Mouse (Mus musculus): ENCODE measurements around the gene 4930455H04Rik. TPM values are rescaled to one million over a fixed set of nuclear protein-coding genes. Genes with fewer than 3 reads are reported as not detected.

Gene 4930455H04Rik
- polyA plus RNA-seq (2015; fragmentation: Nextera tagmentation; extraction: Ambion mirVana) = not detected in 2 replicates

DNA sequence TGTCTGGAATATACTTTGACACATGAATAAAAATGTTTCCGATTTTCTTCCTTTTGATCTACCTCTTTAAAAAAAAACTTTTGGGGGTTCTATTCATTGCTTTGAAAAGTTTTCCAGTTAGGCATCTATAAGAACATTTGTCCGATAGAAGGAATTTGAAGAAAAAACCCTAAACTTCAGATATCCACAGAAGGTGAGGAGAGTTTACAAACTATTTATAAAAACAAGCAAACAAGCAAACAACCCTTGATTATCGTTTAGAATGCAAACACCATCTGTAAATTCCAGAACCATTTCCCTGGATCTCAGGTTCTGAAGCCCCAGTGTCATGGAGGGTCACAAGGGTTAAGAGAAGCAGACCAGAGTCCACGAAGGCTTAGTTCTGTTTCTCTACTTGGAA, at the start of gene 4930455H04Rik:
TSS of gene 4930455H04Rik (plus strand) at position 301 of the 400 bp plus-strand sequence.
- H3K27me3 ChIP-seq (replicated peaks) = no peaks in the 10 kb centered on the region
- peak within 1 kb of the TSS; percentile 36 for H3K9ac ChIP-seq
- H3K4me3 ChIP-seq (replicated peaks) = peak within 1 kb of the TSS; percentile 36
- 0 out of 2 replicates have a peak, but pooled peaks cover 5% of the 10 kb centered on the region for H3K4me1 ChIP-seq (replicated peaks)
- H3K27ac ChIP-seq = no peak within 1 kb of the TSS
- no peaks in the 10 kb centered on the region for H3K9me3 ChIP-seq
- peak within 1 kb of the TSS; percentile 75 for H3K4me2 ChIP-seq (replicated peaks)
- 63% methylated on average over 4 of the region's 4 CpGs for WGBS
- no peak for ATAC-seq
- H3K36me3 ChIP-seq = no peaks in the 10 kb centered on the region

DNA sequence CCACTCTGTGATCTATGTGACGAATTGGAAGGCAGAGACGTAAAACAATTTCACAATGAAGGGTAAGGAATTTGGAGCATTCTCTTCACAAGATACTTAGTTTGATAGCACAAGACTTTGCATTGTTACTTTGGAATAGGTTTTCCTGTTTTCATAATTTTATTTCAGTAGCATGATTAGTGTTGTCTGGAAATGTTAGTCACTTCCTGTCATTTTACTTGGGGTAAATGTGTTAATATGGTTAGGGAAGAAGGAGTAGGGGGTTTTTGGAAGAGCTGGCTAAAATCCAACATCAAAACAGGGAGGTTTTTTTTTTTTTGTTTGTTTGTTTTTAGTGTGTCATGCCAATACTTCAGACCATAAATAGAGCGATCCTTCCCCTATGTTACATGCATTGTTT, 46.5 kb upstream of the 4930455H04Rik start:
- Histone ChIP-seq H3K27me3 (replicated peaks) (no peaks in the 10 kb centered on the region), H3K9ac (no peak overlapping the region), H3K4me3 (replicated peaks) (no peak overlapping the region), H3K9me3 (no peaks in the 10 kb centered on the region), H3K36me3 (no peaks in the 10 kb centered on the region), H3K4me2 (replicated peaks) (no peak overlapping the region), H3K27ac (no peak overlapping the region), H3K4me1 (replicated peaks) (no peaks in the 10 kb centered on the region)
- WGBS = 77% methylated on average over 3 of the region's 3 CpGs
- ATAC-seq = no peak

DNA sequence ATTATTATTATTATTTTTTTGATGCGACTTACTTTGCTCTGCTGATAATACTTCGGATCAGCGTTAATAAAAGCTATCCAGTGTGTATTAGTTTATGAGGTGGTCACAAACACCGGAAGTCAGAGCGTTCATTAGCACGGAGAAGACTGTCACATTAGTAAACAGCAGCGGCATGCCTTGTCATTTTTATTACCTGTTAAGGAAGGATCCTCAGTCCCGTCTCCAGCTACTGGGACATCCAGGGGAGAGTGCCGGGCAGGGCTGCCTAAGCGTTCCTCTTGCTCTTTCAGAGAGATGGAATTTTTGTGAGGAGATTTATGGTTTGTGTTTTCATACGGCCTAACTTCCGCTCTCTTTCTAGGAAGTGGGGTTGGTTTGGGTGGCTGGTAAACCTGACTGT, 45.0 kb upstream of the 4930455H04Rik start:
- 0 out of 2 replicates have a peak overlapping the region, but pooled peaks have one; percentile 19 for H3K4me2 ChIP-seq (replicated peaks)
- no peaks in the 10 kb centered on the region for H3K4me1 ChIP-seq (replicated peaks)

DNA sequence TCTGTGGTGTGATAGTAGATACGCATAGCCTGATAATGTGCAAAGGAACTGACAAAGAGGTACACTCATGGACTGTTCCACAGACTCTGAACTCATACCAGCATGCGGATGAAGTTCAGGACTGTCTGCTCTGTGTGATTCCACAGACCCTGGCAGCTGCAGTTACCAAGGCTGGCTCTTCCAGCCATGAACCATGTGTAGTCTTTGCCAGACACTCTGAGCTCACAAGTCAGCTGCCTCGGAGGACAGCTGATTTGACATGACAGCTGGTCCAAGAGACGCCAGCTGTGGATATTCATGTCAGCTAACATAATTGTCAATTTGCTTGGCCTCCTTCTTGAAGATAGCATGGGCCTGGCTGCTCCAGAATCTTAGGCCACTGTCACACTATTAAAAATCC, 39.1 kb upstream of the 4930455H04Rik start:
- H3K36me3 ChIP-seq = no peaks in the 10 kb centered on the region

More for the DNA sequence above, 45.0 kb upstream of the 4930455H04Rik start:
- no peak for ATAC-seq
- no peak overlapping the region for H3K4me3 ChIP-seq (replicated peaks)
- 38% methylated on average over 12 of the region's 12 CpGs for WGBS
- no peaks in the 10 kb centered on the region for H3K27me3 ChIP-seq (replicated peaks)
- no peaks in the 10 kb centered on the region for H3K36me3 ChIP-seq
- no peaks in the 10 kb centered on the region for H3K9me3 ChIP-seq
- H3K9ac ChIP-seq = no peak overlapping the region
- no peak overlapping the region for H3K27ac ChIP-seq

DNA sequence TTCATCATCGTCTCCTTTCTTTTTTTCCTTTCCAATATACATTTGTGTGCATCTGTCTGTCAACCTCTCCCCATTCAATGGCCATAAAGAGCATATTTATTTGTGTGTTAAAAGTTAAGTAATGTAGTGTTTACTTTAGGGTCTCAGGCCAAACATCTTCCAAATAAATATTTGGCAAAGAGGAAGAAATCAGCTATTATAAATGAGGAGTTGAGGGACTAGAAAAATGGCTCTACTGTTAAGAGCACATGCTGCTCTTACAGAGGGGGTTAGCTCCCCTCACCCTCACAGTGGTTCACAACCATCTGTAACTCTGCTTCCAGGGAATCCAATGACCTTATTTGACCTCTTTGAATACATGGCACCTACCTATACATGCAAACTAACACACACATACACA, 34.9 kb upstream of the 4930455H04Rik start:
- Histone ChIP-seq H3K27ac (no peak overlapping the region), H3K27me3 (replicated peaks) (no peaks in the 10 kb centered on the region), H3K9ac (no peak overlapping the region), H3K9me3 (no peaks in the 10 kb centered on the region), H3K4me3 (replicated peaks) (no peak overlapping the region), H3K4me2 (replicated peaks) (no peak overlapping the region), H3K4me1 (replicated peaks) (no peaks in the 10 kb centered on the region), H3K36me3 (no peaks in the 10 kb centered on the region)
- no peak for ATAC-seq
- 53% methylated on average over 1 of the region's 1 CpGs for WGBS

More for the DNA sequence above, 39.1 kb upstream of the 4930455H04Rik start:
- no peak overlapping the region for H3K4me3 ChIP-seq (replicated peaks)
- H3K4me2 ChIP-seq (replicated peaks) = no peak overlapping the region
- no peaks in the 10 kb centered on the region for H3K27me3 ChIP-seq (replicated peaks)
- no peaks in the 10 kb centered on the region for H3K4me1 ChIP-seq (replicated peaks)
- no peaks in the 10 kb centered on the region for H3K9me3 ChIP-seq
- no peak for ATAC-seq
- H3K27ac ChIP-seq = no peak overlapping the region
- WGBS = 77% methylated on average over 4 of the region's 4 CpGs
- no peak overlapping the region for H3K9ac ChIP-seq

DNA sequence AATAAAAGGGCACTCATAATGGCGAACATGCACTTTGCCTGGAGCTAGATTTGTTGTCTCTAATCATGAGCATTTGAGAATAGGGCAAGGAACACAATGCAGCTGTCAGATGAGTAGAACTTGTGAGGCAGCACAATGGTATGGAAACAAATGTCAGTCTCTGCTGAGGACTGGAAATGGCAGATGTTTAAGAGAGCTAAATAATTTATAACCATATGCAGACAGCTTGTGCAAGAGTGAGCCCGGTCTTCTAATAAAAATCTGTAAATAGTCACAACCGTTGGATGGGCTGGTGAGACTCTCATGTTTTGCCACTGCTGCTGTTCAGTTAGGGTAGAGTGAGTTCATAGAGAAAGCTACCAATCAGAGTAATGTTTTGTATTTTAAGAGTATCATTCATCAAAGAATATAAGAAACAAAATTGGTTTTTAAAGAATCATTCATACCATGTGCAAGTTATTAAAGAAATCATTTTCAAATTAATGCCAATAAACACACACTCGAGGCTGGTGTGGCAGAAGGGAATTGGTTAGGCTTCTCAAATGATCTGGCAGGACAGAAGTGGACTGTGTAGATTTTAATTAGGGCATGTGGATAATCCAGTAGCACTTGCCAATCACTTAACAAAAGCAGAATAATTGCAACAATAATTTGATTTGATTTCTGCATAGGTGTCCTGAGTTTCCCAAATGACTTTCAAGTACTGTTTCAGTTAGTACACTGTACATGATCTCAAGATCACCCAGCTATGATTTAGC, 31.0 kb upstream of the 4930455H04Rik start:
- no peaks in the 10 kb centered on the region for H3K9me3 ChIP-seq
- H3K4me3 ChIP-seq (replicated peaks) = no peak overlapping the region
- no peaks in the 10 kb centered on the region for H3K4me1 ChIP-seq (replicated peaks)
- no peak overlapping the region for H3K4me2 ChIP-seq (replicated peaks)
- no peak overlapping the region for H3K27ac ChIP-seq
- no peak for ATAC-seq
- no peaks in the 10 kb centered on the region for H3K27me3 ChIP-seq (replicated peaks)
- no peak overlapping the region for H3K9ac ChIP-seq
- WGBS = 77% methylated on average over 4 of the region's 4 CpGs
- H3K36me3 ChIP-seq = no peaks in the 10 kb centered on the region

DNA sequence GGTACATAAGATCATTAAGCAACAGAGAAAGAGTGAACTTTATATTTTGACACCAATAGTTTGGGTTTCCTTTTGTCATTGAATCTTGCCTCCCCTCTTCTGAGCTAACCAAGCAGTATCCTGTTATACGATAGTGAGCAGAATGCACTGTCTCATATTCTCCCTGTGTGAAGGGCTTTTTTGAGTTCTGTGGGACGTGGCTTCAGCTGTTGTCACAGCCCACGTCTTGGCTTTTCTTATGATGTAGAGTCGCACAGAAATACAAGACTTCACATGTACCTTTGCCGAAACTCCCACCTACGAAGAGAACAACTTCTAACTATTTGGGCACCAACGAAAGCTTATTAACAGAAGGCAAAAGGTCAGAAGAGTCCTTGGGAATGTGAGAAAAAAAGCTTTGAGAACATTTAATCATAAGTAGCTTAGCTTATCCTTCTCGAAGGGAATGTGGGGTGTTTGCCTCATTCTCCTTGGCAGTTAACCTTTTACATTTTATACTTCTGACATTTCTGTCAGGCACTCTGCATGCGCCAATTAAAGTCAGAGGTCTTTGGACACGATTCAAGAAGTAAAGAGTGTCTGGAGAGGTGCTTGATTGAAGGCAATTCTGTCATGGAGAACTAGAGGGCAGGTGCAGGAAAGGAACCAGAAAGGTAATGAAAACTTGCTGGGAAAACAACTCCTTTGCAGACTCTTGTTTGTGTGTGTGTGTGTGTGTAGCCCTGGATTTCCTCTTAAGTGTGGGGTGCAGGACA, 27.1 kb upstream of the 4930455H04Rik start:
- Histone ChIP-seq H3K27me3 (replicated peaks) (no peaks in the 10 kb centered on the region), H3K4me2 (replicated peaks) (no peak overlapping the region), H3K27ac (no peak overlapping the region), H3K4me1 (replicated peaks) (no peaks in the 10 kb centered on the region), H3K36me3 (no peaks in the 10 kb centered on the region), H3K9me3 (no peaks in the 10 kb centered on the region), H3K9ac (no peak overlapping the region), H3K4me3 (replicated peaks) (no peak overlapping the region)
- no peak for ATAC-seq
- WGBS = 81% methylated on average over 10 of the region's 10 CpGs

DNA sequence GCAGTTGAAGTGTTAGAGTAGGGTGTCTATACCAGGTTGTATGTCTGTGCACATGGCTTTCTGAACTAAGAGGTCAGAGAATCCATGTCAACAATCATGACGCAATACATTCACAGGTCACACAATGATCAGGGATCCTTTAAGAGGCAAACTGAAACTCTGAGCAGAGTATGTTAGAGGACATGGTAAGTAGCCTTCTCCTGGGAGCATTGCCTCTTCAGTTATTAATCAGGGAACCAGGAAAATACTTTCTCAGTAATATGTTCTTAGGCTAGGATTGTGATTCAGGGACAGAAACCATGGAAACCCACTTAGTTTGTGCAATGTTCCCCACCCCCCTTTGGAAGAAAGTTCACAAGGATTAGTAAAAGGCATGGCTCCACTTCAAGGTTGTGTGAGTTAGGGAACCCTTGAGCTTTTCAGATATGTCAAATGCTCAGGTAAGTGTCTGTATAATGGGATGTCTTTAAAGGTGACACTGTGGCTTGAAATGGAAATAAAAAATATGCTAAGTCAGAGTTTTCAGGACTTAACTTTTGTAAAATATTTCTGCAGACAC, 26.4 kb upstream of the 4930455H04Rik start:
- Histone ChIP-seq H3K4me2 (replicated peaks) (no peak overlapping the region), H3K36me3 (no peaks in the 10 kb centered on the region), H3K4me1 (replicated peaks) (no peaks in the 10 kb centered on the region), H3K27ac (no peak overlapping the region), H3K4me3 (replicated peaks) (no peak overlapping the region), H3K9me3 (no peaks in the 10 kb centered on the region), H3K27me3 (replicated peaks) (no peaks in the 10 kb centered on the region), H3K9ac (no peak overlapping the region)
- WGBS = 85% methylated on average over 1 of the region's 1 CpGs
- no peak for ATAC-seq

DNA sequence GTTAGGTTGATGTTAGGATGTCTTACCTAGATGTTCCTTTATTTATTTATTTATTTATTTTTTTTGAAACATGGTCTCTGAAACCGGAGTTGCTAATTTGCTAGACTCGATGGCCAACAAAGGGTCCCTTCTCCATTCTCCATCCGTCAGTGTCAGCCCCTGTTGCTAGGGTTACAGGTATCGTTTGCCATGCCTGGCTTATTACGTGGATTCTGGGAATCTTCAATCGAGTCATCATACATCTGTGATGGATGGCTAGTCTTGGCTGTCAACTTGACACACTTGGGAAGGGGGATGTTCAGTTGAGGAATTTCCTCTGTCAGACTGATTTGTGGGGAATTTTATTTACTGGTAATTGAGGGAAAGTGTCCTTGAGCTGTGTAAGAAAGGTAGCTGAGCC, 25.3 kb upstream of the 4930455H04Rik start:
- Histone ChIP-seq H3K4me1 (replicated peaks) (no peaks in the 10 kb centered on the region), H3K27me3 (replicated peaks) (no peaks in the 10 kb centered on the region), H3K4me2 (replicated peaks) (no peak overlapping the region), H3K4me3 (replicated peaks) (no peak overlapping the region), H3K36me3 (no peaks in the 10 kb centered on the region), H3K9ac (no peak overlapping the region), H3K9me3 (no peaks in the 10 kb centered on the region), H3K27ac (no peak overlapping the region)
- ATAC-seq = no peak
- 63% methylated on average over 6 of the region's 6 CpGs for WGBS

DNA sequence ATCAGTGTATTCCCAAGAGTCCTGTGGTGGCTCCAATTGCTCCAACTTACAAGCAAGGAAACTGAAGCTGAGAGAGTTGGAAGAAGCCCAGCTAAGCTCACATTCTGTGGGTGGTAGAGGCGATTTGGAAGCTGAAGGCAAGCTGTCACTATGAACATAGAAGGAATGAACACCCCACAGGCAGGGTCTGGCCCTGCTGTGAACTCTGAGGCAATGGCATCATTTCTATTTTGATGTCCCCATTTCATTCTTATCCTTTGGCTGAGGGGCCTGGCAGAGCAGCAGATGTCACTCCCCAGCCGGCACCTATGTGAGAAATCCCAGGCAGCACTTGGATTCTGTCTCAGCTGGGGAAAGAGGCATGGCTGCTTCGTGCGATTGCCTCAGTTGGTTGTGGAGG, 24.6 kb upstream of the 4930455H04Rik start:
- 68% methylated on average over 4 of the region's 4 CpGs for WGBS
- no peak for ATAC-seq
- Histone ChIP-seq H3K27ac (no peak overlapping the region), H3K4me3 (replicated peaks) (no peak overlapping the region), H3K4me1 (replicated peaks) (no peaks in the 10 kb centered on the region), H3K9me3 (no peaks in the 10 kb centered on the region), H3K36me3 (no peaks in the 10 kb centered on the region), H3K9ac (no peak overlapping the region), H3K27me3 (replicated peaks) (no peaks in the 10 kb centered on the region), H3K4me2 (replicated peaks) (no peak overlapping the region)

DNA sequence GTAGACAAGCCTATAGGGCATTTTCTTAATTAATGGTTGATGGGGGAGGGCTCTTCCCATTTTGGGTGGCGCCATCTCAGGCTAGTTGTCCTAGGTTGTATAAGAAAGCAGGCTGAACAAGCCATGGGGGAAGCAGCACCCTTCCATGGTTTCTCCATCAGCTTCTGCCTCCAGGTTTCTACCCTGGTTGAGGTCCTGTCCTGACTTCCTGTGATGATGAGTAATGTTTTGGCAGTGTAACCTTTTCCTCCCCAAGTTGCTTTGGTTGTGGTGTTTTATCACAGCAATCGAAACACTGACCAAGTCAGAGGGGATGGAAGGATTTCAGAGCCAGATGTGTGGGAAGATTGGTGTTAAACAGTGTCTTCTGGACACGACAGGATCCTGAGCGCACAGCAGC, 21.6 kb upstream of the 4930455H04Rik start:
- Histone ChIP-seq H3K9me3 (no peaks in the 10 kb centered on the region), H3K27ac (no peak overlapping the region), H3K4me3 (replicated peaks) (no peak overlapping the region), H3K9ac (no peak overlapping the region), H3K36me3 (no peaks in the 10 kb centered on the region), H3K4me2 (replicated peaks) (no peak overlapping the region), H3K27me3 (replicated peaks) (no peaks in the 10 kb centered on the region), H3K4me1 (replicated peaks) (no peaks in the 10 kb centered on the region)
- WGBS = 84% methylated on average over 4 of the region's 4 CpGs
- ATAC-seq = no peak

DNA sequence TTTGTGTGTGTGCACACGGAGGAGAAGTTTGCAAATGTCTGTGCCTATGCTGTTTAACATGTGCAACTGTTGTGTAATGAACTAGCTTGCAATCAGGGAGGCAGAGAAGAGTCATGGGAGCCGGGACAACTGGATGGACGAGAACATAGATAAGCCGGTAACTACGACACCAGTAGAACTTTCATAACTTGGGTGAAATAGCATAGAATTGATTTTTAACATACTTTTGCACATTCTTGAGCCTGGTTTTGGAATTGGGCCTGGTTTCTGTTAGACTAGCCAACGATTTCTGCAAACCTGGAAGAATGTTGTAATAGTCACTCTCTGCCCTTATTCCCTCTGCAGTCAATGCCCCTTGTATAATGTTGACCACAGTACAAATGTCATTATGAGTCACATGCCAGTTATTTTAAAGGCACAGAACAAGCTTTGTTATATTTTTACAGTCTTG, 17.4 kb upstream of the 4930455H04Rik start:
- WGBS = 70% methylated on average over 6 of the region's 6 CpGs
- H3K4me2 ChIP-seq (replicated peaks) = no peak overlapping the region
- H3K9ac ChIP-seq = no peak overlapping the region
- no peaks in the 10 kb centered on the region for H3K27me3 ChIP-seq (replicated peaks)
- H3K9me3 ChIP-seq = no peaks in the 10 kb centered on the region
- no peak overlapping the region for H3K27ac ChIP-seq
- H3K36me3 ChIP-seq = no peaks in the 10 kb centered on the region
- ATAC-seq = peak; percentile 70; the same call in 1 of the 2 replicates
- H3K4me1 ChIP-seq (replicated peaks) = no peaks in the 10 kb centered on the region
- H3K4me3 ChIP-seq (replicated peaks) = no peak overlapping the region

All from intestine, embryonic 15.5 days (tissue).